Mouse (Mus musculus): ENCODE data around the gene Sycp2l.
A peak's percentile ranks its signal among the peaks of the same experiment; 100 is the strongest.
"Not testable (repeated sequence)": the region's sequence is repeated elsewhere in the genome, so short reads cannot be mapped to it uniquely, and the experiment has no call there.

Sycp2l gene

GRCm38 (mm10) chr13:41123666-41124225, 9.6 kb downstream of the Sycp2l start:
- DNase-seq (ENCODE audit: low spot score in 2 of 2) = no peak

GRCm38 (mm10) chr13:41128326-41128725, 14.2 kb downstream of the Sycp2l start:
- no peak for DNase-seq (ENCODE audit: low spot score in 2 of 2)

GRCm38 (mm10) chr13:41129061-41129460, 15.0 kb downstream of the Sycp2l start:
- DNase-seq (ENCODE audit: low spot score in 2 of 2) = peak in 1 of 2 experiments; percentile 6

DNA sequence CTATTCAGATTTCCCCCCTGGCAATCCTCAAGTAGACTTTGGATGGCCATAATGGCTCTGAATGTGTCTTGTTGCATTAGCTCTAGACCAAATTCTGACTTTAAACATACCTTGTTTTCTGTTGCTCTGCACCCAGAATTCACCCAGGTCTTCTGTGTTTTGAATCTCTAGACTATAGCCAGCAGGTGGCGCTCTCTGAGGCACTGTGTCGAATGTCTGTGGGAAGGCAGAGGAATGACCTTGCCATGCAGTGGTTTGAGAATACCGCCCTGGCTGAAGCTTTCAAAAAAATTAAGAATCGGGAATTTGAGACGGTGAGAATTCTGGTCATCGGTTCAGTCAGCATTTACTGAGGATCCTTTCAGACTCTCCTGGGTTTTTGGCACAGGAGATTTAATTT, 20.8 kb downstream of the Sycp2l start:
- DNase-seq (ENCODE audit: low spot score in 2 of 2) = peak in 1 of 2 experiments; percentile 42

DNA sequence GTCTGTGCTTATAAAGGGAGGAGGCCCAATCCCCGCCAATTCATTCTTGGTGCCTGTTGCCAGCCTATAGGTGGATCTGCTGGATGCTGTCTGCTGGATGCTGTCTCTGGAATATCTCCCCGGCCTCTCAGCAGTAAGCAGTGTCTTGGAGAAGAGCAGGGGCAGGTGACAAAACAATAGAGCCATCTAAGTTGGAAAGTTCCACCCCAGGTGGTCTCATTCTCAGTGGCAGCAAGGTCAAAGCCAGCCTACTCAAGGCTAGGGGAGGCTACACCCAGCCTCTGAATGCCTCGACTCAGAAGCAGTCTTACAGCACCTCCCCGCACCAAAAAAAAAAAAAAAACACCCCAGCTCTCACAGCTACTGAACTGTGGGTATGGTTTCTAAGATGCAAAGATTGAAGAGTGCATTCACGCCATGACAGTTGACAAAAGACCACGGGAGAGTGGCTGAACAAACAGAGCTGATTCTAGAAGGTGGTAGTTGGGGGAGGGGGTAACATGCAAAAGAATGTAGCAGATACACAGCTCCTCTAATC, 31.4 kb downstream of the Sycp2l start:
- no peak for DNase-seq (ENCODE audit: low spot score in 2 of 2)

DNA sequence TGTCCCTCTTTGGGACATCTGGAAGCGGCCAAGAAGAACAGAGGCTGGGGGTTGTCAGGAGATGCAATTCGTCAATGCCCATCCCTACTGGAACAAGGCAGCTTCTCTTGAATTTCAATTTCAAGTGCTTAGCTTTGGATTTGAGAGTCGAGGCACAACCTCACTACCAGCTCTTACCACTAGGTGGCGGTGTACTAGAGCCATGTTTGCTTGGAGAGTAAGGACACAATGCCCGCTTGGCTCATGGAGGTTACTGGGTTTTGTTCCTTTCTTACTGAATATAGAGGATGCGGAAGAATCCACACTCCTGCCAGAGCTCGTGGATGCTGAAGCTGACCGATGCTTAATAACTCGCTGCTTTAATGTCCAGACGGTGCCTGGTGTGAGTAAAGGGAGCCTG, 32.2 kb downstream of the Sycp2l start:
- peak in 1 of 2 experiments; percentile 43 for DNase-seq (ENCODE audit: low spot score in 2 of 2)

- DNase-seq (ENCODE audit: low spot score in 2 of 2) = no peak
Observed at GRCm38 (mm10) chr13:41153146-41153545, 39.0 kb downstream of the Sycp2l start.

DNA sequence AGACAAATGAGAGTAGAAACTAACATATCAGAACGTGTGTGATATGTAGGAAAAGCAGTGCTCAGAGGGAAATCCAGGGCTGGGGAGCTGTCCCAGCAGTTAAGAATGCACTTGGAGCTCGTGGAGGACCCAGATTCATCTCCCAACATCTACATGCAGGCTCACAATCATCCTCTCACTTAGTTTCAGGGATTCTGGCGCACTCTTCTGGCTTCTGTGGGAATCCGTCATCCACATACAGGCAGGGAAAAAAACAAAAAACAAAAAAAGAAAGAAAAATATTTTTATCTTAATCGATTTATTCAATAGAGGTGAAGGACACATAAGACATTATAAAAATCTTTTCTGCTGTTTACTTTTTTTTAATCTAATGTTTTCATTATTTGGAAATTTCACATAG, 44.3 kb downstream of the Sycp2l start:
- no peak for DNase-seq (ENCODE audit: low spot score in 2 of 2)

DNA sequence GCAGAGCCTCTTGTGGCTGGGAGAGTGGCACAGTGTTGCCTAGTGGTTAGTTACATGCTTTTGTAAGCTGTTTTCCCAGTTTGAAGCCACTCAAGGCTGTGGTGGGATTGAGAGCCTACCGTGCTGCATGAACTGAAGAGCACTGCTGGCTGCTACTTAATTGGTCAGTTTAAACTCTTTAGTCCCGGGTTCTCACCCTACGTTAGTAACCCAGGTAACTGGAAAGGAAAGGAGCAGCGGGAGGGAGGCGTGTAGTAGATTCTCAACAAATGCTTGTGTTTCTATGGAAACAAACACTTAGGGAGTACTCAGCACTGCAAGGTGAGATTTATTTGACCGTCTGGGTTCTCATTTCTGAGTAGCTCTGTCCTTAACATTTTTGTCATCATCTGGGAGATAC, 73.8 kb downstream of the Sycp2l start:
- DNase-seq (ENCODE audit: low spot score in 2 of 2) = no peak

- DNase-seq (ENCODE audit: low spot score in 2 of 2) = no peak
Observed at GRCm38 (mm10) chr13:41195640-41196333, 81.7 kb downstream of the Sycp2l start.

GRCm38 (mm10) chr13:41200861-41201260, 86.8 kb downstream of the Sycp2l start:
- no peak for DNase-seq (ENCODE audit: low spot score in 2 of 2)

DNA sequence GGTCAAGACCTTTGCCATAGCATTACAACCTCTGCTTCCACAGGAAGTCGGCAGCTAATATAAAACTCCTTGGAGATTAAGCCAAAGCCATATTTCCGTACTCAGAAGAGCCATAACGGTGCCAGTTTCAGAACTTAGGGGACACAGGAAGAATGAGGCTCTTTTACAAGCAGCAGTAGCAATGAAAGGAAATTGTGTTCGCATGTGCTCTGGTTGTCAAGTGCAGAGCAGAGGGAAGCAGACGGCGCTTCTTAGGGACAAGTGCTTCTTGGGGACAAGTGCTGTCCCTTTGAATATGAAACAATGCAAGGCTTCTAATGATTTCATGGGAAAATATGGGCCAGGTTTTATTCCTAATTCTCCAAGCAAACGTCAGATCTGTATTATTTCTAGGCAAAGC, 89.2 kb downstream of the Sycp2l start:
- peak in 1 of 2 experiments; percentile 16 for DNase-seq (ENCODE audit: low spot score in 2 of 2)

DNA sequence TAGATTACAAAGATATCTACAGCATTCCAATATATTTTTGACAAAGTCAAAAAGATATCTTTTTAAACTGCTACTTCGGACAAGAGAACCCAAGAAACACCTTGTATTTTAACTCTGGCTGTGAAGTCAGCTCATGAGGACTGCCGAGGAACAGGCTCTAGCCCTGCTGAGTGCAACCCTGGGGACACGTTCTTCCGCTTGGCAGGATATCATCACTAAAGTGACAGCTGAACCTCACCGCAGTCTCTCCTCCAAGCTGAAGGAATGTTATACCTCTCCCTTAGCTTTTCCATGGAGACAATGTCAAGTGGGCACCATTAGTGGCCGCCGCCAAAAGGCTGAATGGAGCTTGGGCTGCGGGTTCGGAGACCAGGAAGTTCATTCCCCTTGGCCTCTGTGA, 89.6 kb downstream of the Sycp2l start:
- DNase-seq (ENCODE audit: low spot score in 2 of 2) = no peak

DNA sequence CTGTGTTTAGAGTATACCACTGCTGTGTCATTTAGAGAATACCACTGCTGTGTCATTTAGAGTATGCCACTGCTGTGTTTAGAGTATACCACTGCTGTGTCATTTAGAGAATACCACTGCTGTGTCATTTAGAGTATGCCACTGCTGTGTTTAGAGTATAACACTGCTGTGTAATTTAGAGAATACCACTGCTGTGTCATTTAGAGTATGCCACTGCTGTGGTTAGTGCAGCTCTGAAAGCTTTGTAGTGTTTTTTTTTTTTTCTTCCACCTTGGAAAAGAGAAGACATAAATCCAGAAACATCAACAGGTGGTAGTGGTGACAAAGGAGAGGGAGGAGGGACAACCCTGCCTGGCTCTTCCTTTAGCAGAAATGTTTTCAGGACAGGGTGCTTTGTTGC, 91.5 kb downstream of the Sycp2l start:
- not testable (repeated sequence) for DNase-seq (ENCODE audit: low spot score in 2 of 2)

- DNase-seq (ENCODE audit: low spot score in 2 of 2) = no peak
Observed at GRCm38 (mm10) chr13:41206241-41206640, 92.1 kb downstream of the Sycp2l start.

GRCm38 (mm10) chr13:41211276-41211675, 97.2 kb downstream of the Sycp2l start:
- no peak for DNase-seq (ENCODE audit: low spot score in 2 of 2)

DNA sequence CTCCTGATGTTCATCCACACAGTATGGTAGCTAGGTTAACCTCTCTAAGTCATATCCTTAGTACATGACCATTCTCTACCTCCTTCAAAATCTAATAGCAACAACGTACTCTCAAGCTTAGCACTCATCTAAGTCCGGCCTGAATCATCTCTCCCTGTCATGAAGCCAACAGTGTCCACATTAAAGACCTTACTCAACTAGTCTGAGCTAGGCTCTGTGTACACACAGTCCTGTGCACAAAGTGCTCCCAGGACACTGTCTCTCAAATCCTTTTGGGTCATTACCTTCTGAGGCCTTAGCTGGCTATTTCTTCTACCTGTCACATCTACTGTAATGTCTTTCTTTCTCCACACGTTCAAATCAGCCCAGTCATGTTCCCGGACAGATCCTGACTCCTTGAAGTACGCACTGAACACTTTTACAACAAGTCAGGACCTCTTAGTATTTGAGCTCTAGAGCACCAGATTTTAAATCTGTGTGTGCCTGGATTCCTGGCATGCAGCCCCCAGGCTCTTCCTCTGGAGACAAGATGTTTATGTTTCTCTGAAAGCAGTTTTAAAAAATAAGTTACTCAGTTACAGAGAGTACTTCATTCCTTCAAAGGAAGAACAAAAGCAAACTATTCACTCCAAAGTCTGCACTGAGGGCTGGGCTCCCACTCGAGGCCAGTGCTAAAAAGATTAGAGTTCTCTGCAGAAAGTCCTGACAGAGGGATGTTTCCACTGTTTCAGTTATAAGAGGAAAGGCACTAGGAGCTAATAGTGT, 98.6 kb downstream of the Sycp2l start:
- no peak for DNase-seq (ENCODE audit: low spot score in 2 of 2)

DNA sequence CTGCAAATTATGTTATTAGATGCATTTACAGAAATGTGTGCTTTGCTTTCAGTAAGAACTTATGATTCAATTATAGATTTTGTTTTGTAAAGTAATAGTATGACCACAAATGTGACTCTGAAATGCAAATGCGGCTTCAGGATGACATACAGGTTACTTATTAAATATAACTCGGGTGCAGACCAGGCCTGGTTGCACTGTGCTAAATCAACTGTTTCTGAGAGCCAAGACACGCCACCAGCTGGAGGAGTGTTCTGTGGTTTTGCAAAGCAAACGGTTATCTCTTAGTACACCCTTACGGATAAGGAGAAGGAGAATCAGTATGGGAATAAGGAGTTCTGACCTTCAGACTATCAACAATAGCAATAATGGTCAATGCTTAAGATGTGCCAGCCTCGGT, 101.6 kb downstream of the Sycp2l start:
- DNase-seq (ENCODE audit: low spot score in 2 of 2) = no peak

- DNase-seq (ENCODE audit: low spot score in 2 of 2) = no peak
Observed at GRCm38 (mm10) chr13:41216236-41216635, 102.1 kb downstream of the Sycp2l start.

DNA sequence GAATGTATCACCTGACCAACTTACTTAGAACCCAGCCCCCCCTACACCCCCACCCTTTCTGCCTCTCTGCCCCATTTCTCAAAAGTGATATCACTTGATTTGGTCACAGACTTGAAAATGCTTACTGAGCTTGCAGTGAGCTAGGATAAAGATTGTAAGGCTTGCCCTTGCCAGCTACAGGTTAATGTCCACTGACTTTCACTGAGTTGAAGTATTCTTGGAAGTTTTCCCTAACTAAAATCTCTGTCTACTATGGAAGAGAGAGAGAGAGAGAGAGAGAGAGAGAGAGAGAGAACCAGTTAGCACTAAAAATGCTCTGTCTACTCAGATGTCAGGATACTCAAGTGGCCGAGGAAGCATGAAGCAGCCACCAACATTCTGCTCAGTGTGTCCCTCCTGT, 104.9 kb downstream of the Sycp2l start:
- DNase-seq (ENCODE audit: low spot score in 2 of 2) = no peak

DNA sequence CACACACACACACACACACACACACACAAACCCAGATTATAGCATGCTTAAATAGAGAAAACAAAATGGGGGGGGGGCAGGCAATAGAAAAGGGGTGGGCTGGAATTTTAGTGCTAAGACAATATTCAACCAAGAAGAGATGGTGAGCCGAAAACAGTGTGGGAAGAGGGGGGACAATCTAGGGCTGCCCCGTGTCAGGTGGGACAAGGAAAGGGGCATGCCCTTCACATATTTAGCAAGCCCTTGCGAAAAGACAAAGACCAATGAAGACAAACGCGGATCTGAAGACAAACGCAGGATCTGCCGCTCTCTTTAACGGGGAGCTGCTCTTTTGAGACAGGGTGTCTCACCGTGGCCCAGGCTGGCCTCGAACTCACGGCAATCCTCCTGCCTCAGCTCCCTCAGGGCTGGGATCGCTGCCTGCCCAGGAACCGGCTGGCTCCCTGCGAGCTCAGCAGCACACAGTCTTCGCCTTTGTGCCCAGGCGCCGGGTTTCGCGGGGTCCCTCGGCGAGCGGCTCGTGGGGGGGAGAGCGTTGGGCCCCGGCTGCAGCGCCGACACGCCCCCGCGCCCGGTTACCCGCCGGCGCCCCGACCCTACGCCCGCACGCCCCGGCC, 105.7 kb downstream of the Sycp2l start:
- DNase-seq (ENCODE audit: low spot score in 2 of 2) = peak in 1 of 2 experiments; percentile 23

DNA sequence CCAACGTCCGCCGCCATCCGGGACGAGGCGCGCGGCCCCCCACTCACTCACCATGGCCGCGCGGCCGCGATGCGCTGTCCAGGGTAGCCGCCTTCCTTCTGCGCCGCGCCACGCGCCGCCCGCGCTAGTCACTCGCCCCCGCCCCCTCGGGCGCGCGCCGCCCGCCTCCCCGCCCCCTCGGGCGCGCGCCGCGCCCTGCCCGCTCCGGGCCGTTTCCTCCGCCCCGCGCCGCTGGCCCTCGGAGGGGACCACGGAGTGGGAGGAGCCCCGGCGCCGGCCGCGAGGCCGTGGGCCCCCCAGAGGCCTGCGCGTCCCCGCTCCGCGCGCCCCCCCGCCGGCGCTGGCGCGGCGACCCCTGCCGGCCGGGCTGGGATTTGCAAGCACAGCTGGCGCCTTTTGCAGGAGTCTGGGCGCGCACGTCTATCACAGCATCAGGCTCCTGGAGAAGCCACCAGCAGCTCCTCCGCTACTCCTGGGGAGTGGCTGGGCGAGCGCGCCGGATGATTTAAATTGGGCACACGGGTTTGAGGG, 106.3 kb downstream of the Sycp2l start, which contains the start of gene Elovl2:
Gene Elovl2 (minus strand): TSS at position 102 of the 531 bp plus-strand sequence.
- DNase-seq (ENCODE audit: low spot score in 2 of 2) = peak; percentile 49 to 72

All from frontal cortex, postnatal 10 days (tissue).